Mouse (Mus musculus): ENCODE data around the gene Nip7. TPM values are rescaled to one million over a fixed set of nuclear protein-coding genes. Genes with fewer than 3 reads are reported as not detected.

The Nip7 gene
- total and polyA plus RNA-seq, 3 experiments: 166 to 231 (median 226) TPM

GRCm38 (mm10) chr8:107100635-107101034 is 44.0 kb downstream of the Nip7 start:
- Histone ChIP-seq H3K27ac (ENCODE audit: insufficient read depth, low read depth) (no peak overlapping the region), H3K36me3 (replicated peaks in 1 of 2; ENCODE audit: control insufficient read depth in 1 of 2, insufficient read depth in 1 of 2, low read length in 1 of 2) (no peaks in the 10 kb centered on the region), H3K4me3 (replicated peaks in 1 of 3; ENCODE audit: low read depth in 2 of 3, low read length in 2 of 3, poor library complexity in 1 of 3) (no peak overlapping the region), H3K9me3 (replicated peaks; ENCODE audit: low read length) (no peaks in the 10 kb centered on the region), H3K9ac (ENCODE audit: insufficient read depth, low read depth) (no peak overlapping the region), H3K79me2 (replicated peaks; ENCODE audit: control insufficient read depth, extremely low read depth, insufficient read depth, poor library complexity, severe bottlenecking) (peaks cover 8% of the 10 kb centered on the region; the same call in 1 of the 2 replicates), H3K4me1 (ENCODE audit: control insufficient read depth in 1 of 2, insufficient read depth in 2 of 2) (peaks cover 4 to 7% of the 10 kb centered on the region in 2 experiments; a peak in 3 of 4 replicates), H3K4me2 (ENCODE audit: insufficient read depth, low read depth, poor library complexity, severe bottlenecking) (no peak overlapping the region), H3K27me3 (replicated peaks) (no peaks in the 10 kb centered on the region)
- no peak for DNase-seq (ENCODE audit: extremely low read depth)
- TF ChIP-seq SIN3A (IDR thresholded peaks at IDR 0.05; ENCODE audit: low read length) (no peak), MAX (IDR thresholded peaks at IDR 0.05; ENCODE audit: low read length) (no peak), NRF1 (IDR thresholded peaks at IDR 0.05; ENCODE audit: low read depth, low read length) (no peak), MEF2A (IDR thresholded peaks at IDR 0.05; ENCODE audit: borderline replicate concordance, low read depth, low read length) (no peak), RAD21 (IDR thresholded peaks at IDR 0.05; ENCODE audit: low read depth, low read length) (no peak), RCOR1 (conservative IDR thresholded peaks at IDR 0.05; ENCODE audit: low read depth, low read length) (no peak), HCFC1 (IDR thresholded peaks at IDR 0.05; ENCODE audit: low read depth, low read length) (no peak), KAT2A (IDR thresholded peaks at IDR 0.05; ENCODE audit: insufficient replicate concordance, low read length) (no peak), USF2 (conservative IDR thresholded peaks at IDR 0.05; ENCODE audit: low read depth, low read length) (no peak), USF1 (IDR thresholded peaks at IDR 0.05; ENCODE audit: low read depth, low read length) (no peak), ZNF384 (IDR thresholded peaks at IDR 0.05; ENCODE audit: low read depth, low read length) (no peak), JUND (conservative IDR thresholded peaks at IDR 0.05; ENCODE audit: low read depth, low read length) (no peak), ELF1 (IDR thresholded peaks at IDR 0.05; ENCODE audit: low read depth, low read length) (no peak), TBP (conservative IDR thresholded peaks at IDR 0.05; ENCODE audit: low read depth, low read length) (no peak), CTCF (conservative IDR thresholded peaks at IDR 0.05 in 1 of 2, IDR thresholded peaks at IDR 0.05 in 1 of 2; ENCODE audit: low read depth in 2 of 2, low read length in 2 of 2) (no peak)
- dilution Hi-C loops (cut with MboI; ENCODE audit: extremely low pct_ligation_motif_present, extremely low pct_unique_long_range_greater_than_20kb, low sequenced_read_pairs) (no loop called here), in situ Hi-C loops (cut with MboI; ENCODE audit: low pct_ligation_motif_present, low pct_unique_long_range_greater_than_20kb, low sequenced_read_pairs) (loop anchor here (25.0 kb wide), 1 partner anchor 462 kb away; no protein-coding TSS in a partner anchor)

- dilution Hi-C loops (cut with MboI; ENCODE audit: extremely low pct_ligation_motif_present, extremely low pct_unique_long_range_greater_than_20kb, low sequenced_read_pairs): no loop called here
- no peak overlapping the region for H3K4me2 ChIP-seq (ENCODE audit: insufficient read depth, low read depth, poor library complexity, severe bottlenecking)
- H3K9me3 ChIP-seq (replicated peaks; ENCODE audit: low read length): no peaks in the 10 kb centered on the region
- H3K27ac ChIP-seq (ENCODE audit: insufficient read depth, low read depth): no peak overlapping the region
- peak; percentile 71 for DNase-seq (ENCODE audit: extremely low read depth)
- H3K4me1 ChIP-seq (ENCODE audit: control insufficient read depth in 1 of 2, insufficient read depth in 2 of 2): peaks cover 0 to 2% of the 10 kb centered on the region in 2 experiments; a peak in 1 of 4 replicates
- H3K79me2 ChIP-seq (replicated peaks; ENCODE audit: control insufficient read depth, extremely low read depth, insufficient read depth, poor library complexity, severe bottlenecking): no peaks in the 10 kb centered on the region
- H3K4me3 ChIP-seq (replicated peaks in 1 of 3; ENCODE audit: low read depth in 2 of 3, low read length in 2 of 3, poor library complexity in 1 of 3): no peak overlapping the region
- H3K9ac ChIP-seq (ENCODE audit: insufficient read depth, low read depth): no peak overlapping the region
- no peaks in the 10 kb centered on the region for H3K27me3 ChIP-seq (replicated peaks)
- in situ Hi-C loops (cut with MboI; ENCODE audit: low pct_ligation_motif_present, low pct_unique_long_range_greater_than_20kb, low sequenced_read_pairs): loop anchor here (25.0 kb wide), 1 partner anchor 458 kb away; no protein-coding TSS in a partner anchor
- no peaks in the 10 kb centered on the region for H3K36me3 ChIP-seq (replicated peaks in 1 of 2; ENCODE audit: control insufficient read depth in 1 of 2, insufficient read depth in 1 of 2, low read length in 1 of 2)
- TF ChIP-seq MXI1 (IDR thresholded peaks at IDR 0.05; ENCODE audit: low read depth, low read length): no peak
- no peak for TF ChIP-seq ZKSCAN1 (IDR thresholded peaks at IDR 0.05; ENCODE audit: borderline replicate concordance, low read depth, low read length)
- no peak for TF ChIP-seq CHD1 (IDR thresholded peaks at IDR 0.05; ENCODE audit: low read depth, low read length)
- TF ChIP-seq JUND (conservative IDR thresholded peaks at IDR 0.05; ENCODE audit: low read depth, low read length): no peak
- peak; percentile 74 to 87 for TF ChIP-seq CTCF (conservative IDR thresholded peaks at IDR 0.05 in 1 of 2, IDR thresholded peaks at IDR 0.05 in 1 of 2; ENCODE audit: low read depth in 2 of 2, low read length in 2 of 2)
- no peak for TF ChIP-seq E2F4 (IDR thresholded peaks at IDR 0.05; ENCODE audit: insufficient replicate concordance, low read depth, low read length)
- no peak for TF ChIP-seq EP300 (IDR thresholded peaks at IDR 0.05; ENCODE audit: low read length)
- TF ChIP-seq BHLHE40 (IDR thresholded peaks at IDR 0.05; ENCODE audit: low read depth, low read length): no peak
- peak; percentile 68 for TF ChIP-seq SMC3 (IDR thresholded peaks at IDR 0.05; ENCODE audit: low read depth, low read length)
- no peak for TF ChIP-seq MEF2A (IDR thresholded peaks at IDR 0.05; ENCODE audit: borderline replicate concordance, low read depth, low read length)
- no peak for TF ChIP-seq ZNF384 (IDR thresholded peaks at IDR 0.05; ENCODE audit: low read depth, low read length)
- no peak for TF ChIP-seq MYC (IDR thresholded peaks at IDR 0.05; ENCODE audit: low read depth, low read length)
- TF ChIP-seq ELF1 (IDR thresholded peaks at IDR 0.05; ENCODE audit: low read depth, low read length): no peak
- TF ChIP-seq TCF12 (IDR thresholded peaks at IDR 0.05; ENCODE audit: low read depth, low read length): no peak
- TF ChIP-seq RAD21 (IDR thresholded peaks at IDR 0.05; ENCODE audit: low read depth, low read length): peak; percentile 83
- TF ChIP-seq HCFC1 (IDR thresholded peaks at IDR 0.05; ENCODE audit: low read depth, low read length): no peak
- no peak for TF ChIP-seq TBP (conservative IDR thresholded peaks at IDR 0.05; ENCODE audit: low read depth, low read length)
- no peak for TF ChIP-seq CHD2 (IDR thresholded peaks at IDR 0.05; ENCODE audit: low read length)
- TF ChIP-seq NELFE (IDR thresholded peaks at IDR 0.05; ENCODE audit: low read depth, low read length): no peak
- no peak for TF ChIP-seq ETS1 (conservative IDR thresholded peaks at IDR 0.05; ENCODE audit: low read depth, low read length)
- TF ChIP-seq MAZ (IDR thresholded peaks at IDR 0.05; ENCODE audit: low read depth, low read length): no peak
- TF ChIP-seq SIN3A (IDR thresholded peaks at IDR 0.05; ENCODE audit: low read length): no peak
These were observed 47.9 kb downstream of the Nip7 start for GRCm38 (mm10) chr8:107104547-107104946.

Data from CH12.LX (cell line).